Mouse (Mus musculus) liver, embryonic 14.5 days (tissue): ENCODE measurements at regions not wholly inside any gene's neighbourhood (a gene's known extent, or its start where the extent isn't known, plus 50 kb on each side); places are given as distances from the start of the nearest gene placed in this dataset.

Experiments
- ATAC-seq: fragments of 200-750 bp; cut with Nextera tagmentation; 2 replicates; pipeline ENCODE4 v1.8.0; 2017; ENCODE audit warnings: moderate number of reproducible peaks, mild to moderate bottlenecking, moderate library complexity; ENCODE audit not compliant: insufficient read depth
- DNase-seq, 3 experiments: peaks; one replicate each; pipeline ENCODE4 v3.0.0-alpha.2; 2012 to 2013; ENCODE audit warnings: low read depth in 3 of 3, low spot score in 3 of 3
- H3K27ac ChIP-seq: fragments of 300-500 bp; sonication (generic); 2 replicates; pipeline ENCODE4 v1.5.1; 2014; ENCODE audit warnings: moderate library complexity, mild to moderate bottlenecking, control low read depth, inconsistent platforms
- H3K27me3 ChIP-seq: fragments of 300-500 bp; sonication (generic); 2 replicates; pipeline ENCODE4 v1.6.1; 2014; ENCODE audit warnings: mild to moderate bottlenecking, low read length, moderate library complexity; ENCODE audit not compliant: control insufficient read depth, insufficient read depth
- H3K36me3 ChIP-seq: fragments of 300-500 bp; sonication (generic); replicated peaks from 2 replicates; pipeline ENCODE4 v1.6.1; 2014; ENCODE audit warnings: low read depth; ENCODE audit not compliant: control insufficient read depth, insufficient read depth
- H3K4me1 ChIP-seq, 2 experiments: fragments of 200-500 bp in 1 of 2; fragments of 300-500 bp in 1 of 2; sonication (generic) in 1 of 2; replicated peaks; 2 replicates each; pipeline ENCODE4 v1.6.1; 2012 to 2014; ENCODE audit warnings: antibody characterized with exemption in 1 of 2, inconsistent platforms in 1 of 2, low read length in 1 of 2; ENCODE audit not compliant: control insufficient read depth in 2 of 2, insufficient read depth in 2 of 2
- H3K4me2 ChIP-seq: fragments of 300-500 bp; sonication (generic); 2 replicates; pipeline ENCODE4 v1.6.1; 2014; ENCODE audit warnings: low read depth, mild to moderate bottlenecking, control low read depth, moderate library complexity
- H3K4me3 ChIP-seq, 2 experiments: fragments of 200-500 bp in 1 of 2; fragments of 300-500 bp in 1 of 2; sonication (generic) in 1 of 2; 2 replicates each; pipeline ENCODE4 v1.5.1; 2012 to 2014; ENCODE audit warnings: low read depth in 2 of 2, low read length in 2 of 2, mild to moderate bottlenecking in 2 of 2, control low read depth in 1 of 2, inconsistent platforms in 1 of 2, moderate library complexity in 1 of 2; ENCODE audit not compliant: insufficient read depth in 1 of 2
- H3K9ac ChIP-seq: fragments of 300-500 bp; sonication (generic); replicated peaks from 2 replicates; pipeline ENCODE4 v1.6.1; 2014; ENCODE audit warnings: mild to moderate bottlenecking, control low read depth, moderate library complexity
- H3K9me3 ChIP-seq: fragments of 300-500 bp; sonication (generic); 2 replicates; pipeline ENCODE4 v1.6.1; 2016; ENCODE audit warnings: low read length, mixed read lengths; ENCODE audit not compliant: control insufficient read depth
- CTCF ChIP-seq: IDR thresholded peaks from 2 replicates; pipeline ENCODE4 v1.5.1; 2016; ENCODE audit warnings: antibody characterized with exemption, low read depth, control low read depth
- EP300 ChIP-seq: IDR thresholded peaks from 2 replicates; pipeline ENCODE4 v1.6.1; 2016; ENCODE audit warnings: antibody characterized with exemption, low read depth
- WGBS: fragments of 180-500 bp; shearing (Covaris S2); extraction: QIAGEN DNeasy Blood & Tissue Kit; methylation state at CpG from one replicate; pipeline ENCODE4 v1.1.7; 2014; ENCODE audit not compliant: insufficient replicate concordance; 5-methylcytosine and 5-hydroxymethylcytosine counted together

DNA sequence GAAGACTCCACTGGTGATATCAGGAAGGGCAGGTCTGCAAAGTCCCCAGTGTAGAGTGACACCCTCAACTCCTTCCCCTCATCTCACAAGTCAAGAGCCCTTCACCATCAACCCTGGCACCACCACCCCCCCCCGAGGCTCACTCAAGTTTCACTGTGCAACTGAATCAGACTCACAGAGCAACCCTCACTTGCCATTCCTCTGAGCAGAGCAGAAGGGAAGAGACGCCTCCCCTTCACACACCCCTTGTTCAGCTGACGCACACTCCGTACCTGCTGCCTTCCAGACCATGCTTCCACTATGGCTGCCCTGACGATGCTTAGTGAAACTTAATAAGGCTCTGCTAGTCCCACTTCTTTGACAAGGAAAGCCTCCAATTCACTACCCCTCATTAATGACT lies 174.4 kb upstream of the Irf2bp2 start:
- no peak overlapping the region for H3K4me2 ChIP-seq
- TF ChIP-seq CTCF, result no peak
- TF ChIP-seq EP300, result no peak
- H3K4me3 ChIP-seq, result no peak overlapping the region
- H3K27ac ChIP-seq, result no peak overlapping the region
- no peaks in the 10 kb centered on the region for H3K27me3 ChIP-seq
- no peak for ATAC-seq
- H3K36me3 ChIP-seq, result no peaks in the 10 kb centered on the region
- DNase-seq, result no peak
- no peak overlapping the region for H3K9ac ChIP-seq
- H3K4me1 ChIP-seq, result peaks cover 5 to 22% of the 10 kb centered on the region in 2 experiments
- 68% methylated on average over 5 of the region's 5 CpGs for WGBS
- no peaks in the 10 kb centered on the region for H3K9me3 ChIP-seq

DNA sequence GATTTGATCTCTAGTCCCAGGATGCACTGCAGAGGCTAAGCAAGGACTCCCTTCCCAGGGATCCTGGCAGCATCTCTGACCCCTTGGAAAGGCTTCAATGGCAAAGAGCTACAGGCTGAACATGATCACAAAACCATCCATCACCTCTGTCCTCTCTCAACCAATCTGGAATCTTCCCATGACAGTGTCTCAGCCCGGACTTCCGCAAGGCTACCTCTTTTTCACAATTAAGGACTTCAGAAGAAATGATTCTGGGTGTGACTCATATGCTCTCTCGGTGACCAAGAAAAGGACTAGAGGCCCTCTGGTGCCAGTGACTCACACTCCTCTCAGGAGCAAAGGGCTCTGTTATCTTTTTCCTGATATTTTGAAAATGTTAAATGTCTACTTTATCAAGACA lies 173.6 kb upstream of the Irf2bp2 start:
- WGBS, result 76% methylated on average over 3 of the region's 3 CpGs
- Histone ChIP-seq H3K36me3 (no peaks in the 10 kb centered on the region), H3K4me1 (peaks cover 5 to 22% of the 10 kb centered on the region in 2 experiments), H3K4me2 (no peak overlapping the region), H3K9me3 (no peaks in the 10 kb centered on the region), H3K27me3 (no peaks in the 10 kb centered on the region), H3K9ac (no peak overlapping the region), H3K27ac (no peak overlapping the region), H3K4me3 (no peak overlapping the region)
- DNase-seq, result no peak
- ATAC-seq, result no peak
- no peak for TF ChIP-seq CTCF
- TF ChIP-seq EP300, result no peak

DNA sequence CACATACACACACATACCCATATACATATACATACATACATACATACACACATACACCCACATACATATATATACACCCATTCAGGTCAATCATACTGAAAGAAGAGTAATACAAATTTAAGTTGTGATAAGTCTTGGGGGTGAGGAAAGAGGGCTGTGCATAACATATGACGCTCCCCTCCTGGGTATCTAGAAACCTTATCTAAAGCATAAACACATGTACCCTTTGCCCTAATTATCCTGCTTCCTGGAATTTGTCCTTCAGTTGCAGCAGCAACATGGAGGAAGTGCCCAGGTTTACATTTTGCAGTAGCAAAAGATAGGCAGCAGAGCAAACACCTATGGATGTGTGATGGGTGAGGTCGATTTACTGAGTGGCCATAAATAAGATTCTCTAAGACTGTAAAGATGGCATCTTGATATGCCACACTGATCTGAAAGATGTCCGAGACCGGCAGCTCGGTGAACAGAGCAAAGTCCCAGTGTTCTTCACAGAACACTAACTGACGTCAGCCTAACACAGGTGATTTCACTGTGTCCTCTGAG lies 172.0 kb upstream of the Irf2bp2 start:
- Histone ChIP-seq H3K27ac (no peak overlapping the region), H3K4me2 (no peak overlapping the region), H3K36me3 (no peaks in the 10 kb centered on the region), H3K9ac (no peak overlapping the region), H3K9me3 (no peaks in the 10 kb centered on the region), H3K4me1 (peaks cover 5 to 14% of the 10 kb centered on the region in 2 experiments), H3K27me3 (no peaks in the 10 kb centered on the region), H3K4me3 (no peak overlapping the region)
- 57% methylated on average over 6 of the region's 6 CpGs for WGBS
- TF ChIP-seq CTCF, result no peak
- no peak for TF ChIP-seq EP300
- no peak for ATAC-seq
- DNase-seq, result no peak

DNA sequence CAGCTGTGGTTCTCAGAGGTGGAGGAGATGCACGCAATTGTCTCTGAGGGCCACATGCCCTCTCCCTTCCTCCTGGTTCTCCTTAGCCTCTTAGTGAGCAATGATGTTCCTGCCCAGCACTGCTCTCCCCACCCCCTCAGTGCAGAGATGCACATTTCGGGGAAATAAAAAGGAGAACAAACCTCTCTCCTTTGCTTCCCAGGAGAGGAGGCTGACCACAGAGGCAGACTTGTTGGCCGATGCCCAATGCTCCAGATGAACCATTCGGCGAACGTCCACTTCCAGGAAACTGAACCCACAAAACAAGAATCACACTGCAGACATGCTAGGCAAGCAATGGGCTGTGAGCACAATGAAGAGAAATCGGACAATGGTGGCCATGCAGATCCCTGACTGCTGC lies 169.8 kb upstream of the Irf2bp2 start:
- no peaks in the 10 kb centered on the region for H3K9me3 ChIP-seq
- H3K4me1 ChIP-seq, result peaks cover 5 to 19% of the 10 kb centered on the region in 2 experiments
- no peak overlapping the region for H3K9ac ChIP-seq
- DNase-seq, result no peak
- H3K36me3 ChIP-seq, result no peaks in the 10 kb centered on the region
- no peak overlapping the region for H3K4me3 ChIP-seq
- no peaks in the 10 kb centered on the region for H3K27me3 ChIP-seq
- no peak for TF ChIP-seq EP300
- no peak for TF ChIP-seq CTCF
- ATAC-seq, result no peak
- H3K4me2 ChIP-seq, result no peak overlapping the region
- WGBS, result 28% methylated on average over 7 of the region's 7 CpGs
- no peak overlapping the region for H3K27ac ChIP-seq

DNA sequence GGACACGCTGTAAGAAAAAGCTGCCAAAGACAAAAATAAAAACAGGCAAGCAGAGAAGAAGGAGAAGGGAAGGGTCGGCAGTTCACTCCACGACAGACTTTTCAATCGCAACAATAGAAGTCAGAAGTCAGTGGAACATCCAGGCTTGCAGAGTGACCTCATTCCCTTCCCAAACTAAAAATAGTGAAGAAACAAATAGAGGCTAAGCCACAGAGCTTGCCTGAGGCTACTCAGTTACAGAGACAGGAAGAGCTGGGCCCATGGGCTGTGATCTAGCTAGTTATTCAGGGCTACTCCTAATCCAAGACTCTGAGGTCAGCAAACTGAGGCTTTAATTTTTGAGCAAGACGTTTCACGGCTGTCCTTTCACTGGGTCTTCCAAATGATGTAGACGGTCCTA lies 165.9 kb upstream of the Irf2bp2 start:
- H3K27ac ChIP-seq, result no peak overlapping the region
- TF ChIP-seq EP300 (no peak), CTCF (no peak)
- H3K4me2 ChIP-seq, result no peak overlapping the region
- ATAC-seq (no peak), DNase-seq (no peak)
- 54% methylated on average over 7 of the region's 7 CpGs for WGBS
- H3K4me3 ChIP-seq, result no peak overlapping the region
- no peaks in the 10 kb centered on the region for H3K36me3 ChIP-seq
- no peaks in the 10 kb centered on the region for H3K27me3 ChIP-seq
- H3K4me1 ChIP-seq, result peaks cover 5 to 19% of the 10 kb centered on the region in 2 experiments
- no peak overlapping the region for H3K9ac ChIP-seq
- no peaks in the 10 kb centered on the region for H3K9me3 ChIP-seq
